Mouse (Mus musculus): ENCODE data around the gene Atp23.

Gene Atp23

GRCm38 (mm10) chr10:126900821-126901487 lies at the start of gene Atp23:
TSS of gene Atp23 (minus strand) at chr10:126901355.
- peak; percentile 96 for DNase-seq (ENCODE audit: low spot score)

GRCm38 (mm10) chr10:126950572-126950971 lies 49.4 kb upstream of the Atp23 start:
- no peak for DNase-seq (ENCODE audit: low spot score)

- DNase-seq (ENCODE audit: low spot score), result no peak
Measured at GRCm38 (mm10) chr10:126949824-126950223, 48.7 kb upstream of the Atp23 start.

GRCm38 (mm10) chr10:126945531-126945930 lies 44.4 kb upstream of the Atp23 start:
- DNase-seq (ENCODE audit: low spot score), result no peak

- DNase-seq (ENCODE audit: low spot score), result no peak
Measured at GRCm38 (mm10) chr10:126940949-126941348, 39.8 kb upstream of the Atp23 start.

- DNase-seq (ENCODE audit: low spot score), result no peak
Measured at GRCm38 (mm10) chr10:126935556-126936381, 34.6 kb upstream of the Atp23 start.

- DNase-seq (ENCODE audit: low spot score), result no peak
Measured at GRCm38 (mm10) chr10:126935121-126935520, 34.0 kb upstream of the Atp23 start.

GRCm38 (mm10) chr10:126934561-126934960 lies 33.4 kb upstream of the Atp23 start:
- DNase-seq (ENCODE audit: low spot score), result no peak

GRCm38 (mm10) chr10:126931760-126932139 lies 30.6 kb upstream of the Atp23 start:
- no peak for DNase-seq (ENCODE audit: low spot score)

GRCm38 (mm10) chr10:126931123-126931759 lies 30.1 kb upstream of the Atp23 start:
- DNase-seq (ENCODE audit: low spot score), result no peak

GRCm38 (mm10) chr10:126930270-126931121 lies 29.3 kb upstream of the Atp23 start:
- DNase-seq (ENCODE audit: low spot score), result peak; percentile 72

- no peak for DNase-seq (ENCODE audit: low spot score)
Measured at GRCm38 (mm10) chr10:126929543-126929942, 28.4 kb upstream of the Atp23 start.

GRCm38 (mm10) chr10:126928819-126929206 lies 27.7 kb upstream of the Atp23 start:
- DNase-seq (ENCODE audit: low spot score), result peak; percentile 37

GRCm38 (mm10) chr10:126928011-126928818 lies 27.1 kb upstream of the Atp23 start:
- peak; percentile 78 for DNase-seq (ENCODE audit: low spot score)

- DNase-seq (ENCODE audit: low spot score), result no peak
Measured at GRCm38 (mm10) chr10:126927101-126927961, 26.2 kb upstream of the Atp23 start.

- DNase-seq (ENCODE audit: low spot score), result no peak
Measured at GRCm38 (mm10) chr10:126925391-126925790, 24.2 kb upstream of the Atp23 start.

GRCm38 (mm10) chr10:126924087-126924486 lies 22.9 kb upstream of the Atp23 start:
- no peak for DNase-seq (ENCODE audit: low spot score)

GRCm38 (mm10) chr10:126920220-126920619 lies 19.1 kb upstream of the Atp23 start:
- DNase-seq (ENCODE audit: low spot score), result no peak

GRCm38 (mm10) chr10:126919067-126919466 lies 17.9 kb upstream of the Atp23 start:
- DNase-seq (ENCODE audit: low spot score), result peak; percentile 95

GRCm38 (mm10) chr10:126914288-126914687 lies 13.1 kb upstream of the Atp23 start:
- DNase-seq (ENCODE audit: low spot score), result no peak

Measured in ovary, postnatal 14 days (tissue).